Mouse (Mus musculus) spleen, postnatal 0 days (tissue): ENCODE measurements around the gene Mup14. TPM values are rescaled to one million over a fixed set of nuclear protein-coding genes. Genes with fewer than 3 reads are reported as not detected.

ENCODE experiments used
- polyA plus RNA-seq: library from polyadenylated mRNA; unstranded; fragments of >200 nt; fragmentation: Nextera tagmentation; extraction: Ambion mirVana; gene quantifications from 2 replicates; pipeline ENCODE4 v1.2.1, GENCODE M21; 2015

The Mup14 gene
- polyA plus RNA-seq: not detected in 2 replicates

DNA sequence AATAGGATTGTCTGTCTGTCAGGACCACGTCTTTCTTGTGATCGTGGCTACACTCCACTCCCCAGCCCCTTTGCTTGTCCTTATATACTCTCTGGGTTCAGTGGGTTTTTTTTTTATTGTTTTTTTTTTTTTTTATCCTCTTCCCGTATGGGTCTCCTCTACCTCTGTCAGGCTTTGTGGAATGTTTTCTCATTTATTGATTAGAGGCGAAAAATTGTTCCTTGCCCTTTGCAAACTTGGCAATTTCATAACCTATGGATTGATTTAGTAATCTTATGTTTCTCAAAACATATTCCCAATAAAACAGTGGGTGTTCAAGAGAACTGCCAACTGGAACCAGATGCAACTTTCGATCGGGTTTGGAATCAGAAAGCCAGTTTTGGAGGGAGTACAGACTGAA lies at the start of gene Mup14:
Gene Mup14, minus strand, starts transcription at position 101 of the 400 bp plus-strand sequence.

Other genes starting within 250 kb of the Mup14 start
- not detected in 2 replicates for gene Mup13, start 75.7 kb downstream of the Mup14 start, polyA plus RNA-seq
- gene Mup15, start 135.7 kb upstream of the Mup14 start, polyA plus RNA-seq: not detected in 2 replicates
- not detected in 2 replicates for gene Mup16, start 215.5 kb upstream of the Mup14 start, polyA plus RNA-seq